Mouse (Mus musculus): ENCODE data around the gene Exoc1. TPM values are rescaled to one million over a fixed set of nuclear protein-coding genes. Genes with fewer than 3 reads are reported as not detected.

The Exoc1 gene
- polyA plus RNA-seq, 1 experiment from 2014 or later: 29.1 TPM

DNA sequence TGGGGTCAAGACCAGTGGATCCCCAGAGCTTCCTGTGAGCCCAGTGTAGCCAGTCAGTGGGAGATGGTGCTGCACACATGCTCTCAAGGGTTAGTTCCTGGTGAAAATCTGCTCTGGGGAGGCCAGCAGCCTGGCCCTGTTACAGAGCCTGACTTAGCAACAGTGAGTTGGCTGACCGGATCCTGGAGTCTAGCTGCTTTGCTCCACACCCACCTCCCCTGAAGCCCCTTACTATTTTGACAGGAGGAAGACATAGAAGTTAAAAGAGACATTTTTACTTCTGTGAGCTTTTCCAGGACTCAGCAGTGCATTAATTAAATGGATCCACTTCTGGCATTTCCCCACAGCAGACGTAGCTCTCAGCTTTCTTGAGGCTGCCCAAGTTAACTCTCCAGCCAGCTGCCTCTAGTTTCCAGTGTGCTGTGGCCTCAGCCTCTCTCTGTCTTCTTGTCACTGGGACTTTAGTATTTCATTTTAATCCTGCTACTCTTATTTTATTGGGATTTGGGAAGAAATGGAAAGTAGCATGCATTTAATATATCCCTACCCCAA lies 87.2 kb downstream of the Exoc1 start:
- Histone ChIP-seq H3K9ac (ENCODE audit: low read depth, low read length) (no peak overlapping the region), H3K4me1 (ENCODE audit: control insufficient read depth, insufficient read depth, low read length) (no peaks in the 10 kb centered on the region), H3K36me3 (ENCODE audit: control insufficient read depth, insufficient read depth, low read length) (peaks cover 27% of the 10 kb centered on the region), H3K9me3 (replicated peaks; ENCODE audit: control insufficient read depth, low read length) (no peaks in the 10 kb centered on the region), H3K4me3 (ENCODE audit: low read depth, low read length) (no peak overlapping the region), H3K4me2 (no peak overlapping the region), H3K27me3 (ENCODE audit: control insufficient read depth, insufficient read depth, low read length) (no peaks in the 10 kb centered on the region), H3K27ac (ENCODE audit: low read depth, low read length) (no peak overlapping the region)
- ATAC-seq (replicated peaks; ENCODE audit: insufficient number of reproducible peaks, low FRiP score, low TSS enrichment): no peak
- WGBS (ENCODE audit: insufficient replicate concordance): 92% methylated on average over 2 of the region's 2 CpGs

DNA sequence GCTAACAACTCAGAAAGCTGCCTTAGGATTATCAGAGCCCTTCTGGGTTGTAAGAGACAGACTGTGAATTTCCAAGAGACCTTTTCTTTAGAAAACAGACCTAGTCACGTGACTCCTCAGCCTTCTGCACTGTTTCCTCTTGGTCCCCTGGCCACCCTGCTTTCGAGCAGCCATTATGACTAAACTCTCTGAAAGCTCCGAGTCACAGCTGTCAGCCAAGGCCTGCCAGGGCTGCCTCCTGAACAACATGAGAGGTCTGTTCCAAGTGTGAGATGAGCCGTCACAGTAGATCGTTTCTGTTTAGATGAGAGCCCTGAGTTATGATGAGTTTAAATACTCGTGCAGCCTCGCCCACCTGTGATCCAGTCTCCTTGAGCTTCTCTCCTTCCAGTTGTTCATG lies 89.6 kb downstream of the Exoc1 start:
- no peak for ATAC-seq (replicated peaks; ENCODE audit: insufficient number of reproducible peaks, low FRiP score, low TSS enrichment)
- H3K36me3 ChIP-seq (ENCODE audit: control insufficient read depth, insufficient read depth, low read length): peaks cover 28% of the 10 kb centered on the region; the same call in 1 of the 2 replicates

More for the DNA sequence above, 89.6 kb downstream of the Exoc1 start:
- H3K4me2 ChIP-seq: no peak overlapping the region
- H3K4me1 ChIP-seq (ENCODE audit: control insufficient read depth, insufficient read depth, low read length): no peaks in the 10 kb centered on the region
- H3K4me3 ChIP-seq (ENCODE audit: low read depth, low read length): no peak overlapping the region
- no peak overlapping the region for H3K27ac ChIP-seq (ENCODE audit: low read depth, low read length)
- no peak overlapping the region for H3K9ac ChIP-seq (ENCODE audit: low read depth, low read length)
- 86% methylated on average over 7 of the region's 7 CpGs for WGBS (ENCODE audit: insufficient replicate concordance)
- no peaks in the 10 kb centered on the region for H3K27me3 ChIP-seq (ENCODE audit: control insufficient read depth, insufficient read depth, low read length)
- H3K9me3 ChIP-seq (replicated peaks; ENCODE audit: control insufficient read depth, low read length): no peaks in the 10 kb centered on the region

Other genes starting within 250 kb of the Exoc1 start
- gene Clock, start 224.5 kb upstream of the Exoc1 start, polyA plus RNA-seq (2014; fragmentation: Nextera tagmentation; extraction: Ambion mirVana): 10.0 and 12.1 TPM in 2 replicates
- not detected in 2 replicates for gene Pdcl2, start 198.2 kb upstream of the Exoc1 start, polyA plus RNA-seq (2014; fragmentation: Nextera tagmentation; extraction: Ambion mirVana)
- gene Nmu, start 165.5 kb upstream of the Exoc1 start, polyA plus RNA-seq (2014; fragmentation: Nextera tagmentation; extraction: Ambion mirVana): not detected in 2 replicates
- not detected in 2 replicates for gene Gm7271, start 45.3 kb upstream of the Exoc1 start, polyA plus RNA-seq (2014; fragmentation: Nextera tagmentation; extraction: Ambion mirVana)
- 9.0 and 9.6 TPM in 2 replicates for gene Cep135, start 59.4 kb downstream of the Exoc1 start, polyA plus RNA-seq (2014; fragmentation: Nextera tagmentation; extraction: Ambion mirVana)
- 34.8 and 35.8 TPM in 2 replicates for gene C530008M17Rik, start 127.2 kb downstream of the Exoc1 start, polyA plus RNA-seq (2014; fragmentation: Nextera tagmentation; extraction: Ambion mirVana)

All from heart, embryonic 11.5 days (tissue).